Mouse (Mus musculus): Measurements from ENCODE around the gene Mtss1l.
A peak's percentile ranks its signal among the peaks of the same experiment; 100 is the strongest.

Gene Mtss1l

DNA sequence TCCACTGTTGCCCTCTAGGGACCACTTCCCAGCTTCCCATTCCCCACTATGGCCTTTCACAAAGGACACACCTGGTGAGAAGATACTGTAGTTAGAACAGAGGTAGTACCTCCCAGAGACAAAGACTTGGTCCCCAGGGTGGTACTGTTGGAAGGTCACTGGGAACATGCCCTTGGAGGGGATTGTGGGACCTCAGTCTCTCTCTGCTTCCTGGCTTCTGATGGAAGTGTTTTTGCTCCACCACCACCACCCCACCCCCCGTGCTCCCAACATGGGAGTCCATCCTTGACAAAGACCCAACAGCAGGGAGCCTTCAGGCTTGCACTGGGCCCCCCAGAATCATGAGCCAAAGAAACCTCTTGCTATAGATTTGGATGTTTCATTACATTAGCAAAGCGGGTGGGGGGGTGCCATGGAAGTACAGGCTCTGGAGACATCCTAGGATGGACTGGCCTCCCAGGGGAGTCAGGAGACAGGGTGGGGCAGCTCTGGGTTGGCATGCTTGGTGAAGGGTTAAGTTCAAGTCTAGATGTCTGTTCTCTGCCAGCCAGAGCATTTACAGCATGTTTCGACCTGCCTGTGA lies 14.9 kb upstream of the Mtss1l start:
- no peak for DNase-seq (ENCODE audit: low read depth, low spot score)

DNA sequence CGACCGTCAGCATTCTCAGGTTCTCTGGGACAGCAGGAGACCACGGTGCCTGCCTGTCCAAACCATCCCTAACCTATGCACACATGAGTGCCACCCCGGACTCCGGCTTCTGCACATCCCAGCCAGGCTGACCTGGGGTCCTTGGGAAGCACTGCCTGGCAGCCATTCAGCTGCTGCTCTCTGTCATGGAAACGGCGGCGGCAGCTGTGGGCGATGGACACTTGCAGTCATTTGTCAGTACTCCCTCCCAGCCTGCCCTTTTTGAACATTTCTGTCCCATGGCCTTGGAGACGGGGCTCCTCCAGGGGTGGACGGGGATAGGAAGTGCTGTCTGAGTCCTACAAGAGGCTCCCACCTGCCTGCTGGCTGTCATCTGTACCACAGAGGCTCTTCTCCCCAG lies 12.8 kb upstream of the Mtss1l start:
- no peak for DNase-seq (ENCODE audit: low read depth, low spot score)

DNA sequence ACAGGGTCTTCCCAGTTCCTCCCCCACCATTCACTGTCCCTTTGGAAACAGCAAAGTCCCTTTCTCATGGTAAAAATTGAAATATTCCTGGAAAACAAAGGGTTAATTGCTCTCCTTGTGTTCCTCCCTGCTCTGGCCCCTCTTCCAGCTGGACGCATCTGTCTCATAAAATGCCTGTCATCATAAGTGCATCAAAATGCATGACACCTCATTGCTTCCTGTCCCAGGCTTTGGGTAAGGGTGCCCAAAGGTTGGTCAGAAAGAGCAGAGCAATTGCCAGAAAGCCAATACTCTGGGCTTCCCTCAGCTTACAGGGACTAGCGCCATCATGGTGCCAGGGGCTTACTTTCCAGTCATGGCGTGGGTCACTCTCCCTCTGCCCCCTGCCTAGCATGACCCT lies 10.7 kb upstream of the Mtss1l start:
- no peak for DNase-seq (ENCODE audit: low read depth, low spot score)

DNA sequence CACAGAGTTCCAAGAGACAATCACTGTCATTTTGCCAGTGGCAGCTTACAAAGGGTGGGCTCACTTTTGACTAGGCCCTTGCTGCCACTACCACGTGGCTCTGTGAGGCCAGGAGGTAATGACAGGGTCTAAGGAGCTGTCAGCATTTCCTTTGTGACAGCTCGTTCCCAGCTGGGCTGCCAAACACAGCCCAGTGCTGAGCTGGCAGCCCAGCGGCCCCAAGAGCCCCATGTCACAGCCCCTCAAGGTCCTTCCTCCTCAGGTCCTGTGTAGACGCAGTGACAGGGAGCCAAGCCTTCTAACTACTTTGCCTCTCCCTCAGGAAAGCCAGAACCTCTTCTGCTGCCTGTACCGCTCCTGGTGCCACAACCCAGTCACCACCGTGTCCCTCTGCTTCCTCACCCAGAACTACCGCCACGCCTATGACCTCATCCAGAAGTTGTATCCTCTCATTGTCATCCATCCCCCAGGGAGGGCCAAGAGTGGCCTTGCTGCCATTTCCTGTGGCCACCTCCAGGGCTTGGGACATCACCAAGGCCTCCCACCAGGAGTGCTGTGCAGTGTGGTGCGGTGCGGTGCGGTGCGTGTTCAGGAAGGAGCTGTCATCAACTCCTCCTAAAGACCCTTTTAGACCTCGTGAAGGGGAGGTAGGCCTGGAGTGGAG lies 9.9 kb upstream of the Mtss1l start:
- no peak for DNase-seq (ENCODE audit: low read depth, low spot score)

DNA sequence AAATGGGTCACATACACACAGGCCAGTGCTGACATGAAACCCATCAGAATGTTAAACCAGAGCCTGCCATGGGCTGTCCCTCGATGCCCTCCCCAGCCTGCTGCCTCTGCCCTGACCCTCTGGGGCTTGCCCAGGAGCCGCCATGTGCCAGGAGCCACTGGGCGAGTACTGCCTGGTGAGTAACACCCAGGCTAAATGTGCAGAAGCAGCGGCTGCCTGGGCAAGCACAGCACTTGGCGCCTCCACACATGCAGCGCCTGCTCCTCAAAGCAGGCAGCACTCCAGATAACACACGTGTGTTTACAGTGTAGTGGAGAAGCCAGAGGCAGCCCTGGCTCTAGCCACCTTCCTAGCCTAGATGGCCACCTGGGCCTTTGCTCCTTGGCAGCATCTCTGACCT lies 8.2 kb upstream of the Mtss1l start:
- no peak for DNase-seq (ENCODE audit: low read depth, low spot score)

DNA sequence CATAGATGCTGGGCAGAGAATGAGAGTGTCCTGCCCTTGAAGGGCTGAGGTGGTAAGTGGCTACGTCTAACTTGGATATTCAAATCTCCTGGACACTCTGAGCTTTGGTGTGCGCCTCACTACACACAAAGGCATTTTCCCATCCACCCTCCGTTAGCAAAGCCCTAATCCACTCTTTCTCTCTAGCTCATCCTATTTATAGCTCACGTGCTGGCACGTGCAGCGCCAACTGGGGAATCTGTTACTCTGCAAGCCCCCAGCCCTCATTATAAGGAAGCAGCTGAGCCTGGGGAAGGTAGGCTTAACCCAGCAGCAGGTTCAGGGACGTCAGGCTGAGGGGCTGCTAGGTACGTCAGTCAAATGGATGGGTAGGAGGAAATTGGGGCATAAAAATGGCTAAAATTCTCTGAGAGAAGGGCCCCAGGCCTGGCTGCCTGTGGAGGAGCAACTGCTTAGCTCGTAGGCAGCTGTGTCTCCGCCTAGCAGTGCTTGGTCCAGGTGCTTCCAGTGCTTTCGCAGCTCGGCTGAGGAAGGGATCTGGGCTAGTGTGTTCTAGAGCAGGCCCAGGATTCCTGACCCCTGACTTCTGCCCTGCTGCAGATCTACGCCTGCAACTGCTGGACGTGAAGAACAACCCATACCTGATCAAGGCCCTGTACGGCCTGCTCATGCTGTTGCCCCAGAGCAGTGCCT lies 6.3 kb upstream of the Mtss1l start:
- no peak for DNase-seq (ENCODE audit: low read depth, low spot score)

DNA sequence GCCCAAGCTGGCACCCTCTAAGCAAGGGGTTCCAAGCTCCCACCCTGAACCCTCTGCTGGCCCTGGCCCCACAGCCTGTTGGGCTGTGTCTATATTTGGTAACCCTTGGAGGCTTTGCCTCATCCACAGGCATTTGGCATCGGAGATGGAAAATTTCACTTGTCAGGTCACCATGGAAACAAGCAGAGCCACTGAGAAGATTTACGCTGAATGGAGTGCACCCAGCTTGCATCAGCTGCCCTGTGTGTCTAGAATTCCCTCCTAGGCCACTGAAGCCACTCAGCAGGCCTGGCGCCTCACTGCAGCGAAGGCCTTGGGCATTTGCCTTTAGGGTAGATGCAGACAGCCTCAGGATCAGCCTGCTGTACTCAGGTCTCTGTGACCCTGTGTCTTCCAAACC lies 5.2 kb upstream of the Mtss1l start:
- no peak for DNase-seq (ENCODE audit: low read depth, low spot score)

DNA sequence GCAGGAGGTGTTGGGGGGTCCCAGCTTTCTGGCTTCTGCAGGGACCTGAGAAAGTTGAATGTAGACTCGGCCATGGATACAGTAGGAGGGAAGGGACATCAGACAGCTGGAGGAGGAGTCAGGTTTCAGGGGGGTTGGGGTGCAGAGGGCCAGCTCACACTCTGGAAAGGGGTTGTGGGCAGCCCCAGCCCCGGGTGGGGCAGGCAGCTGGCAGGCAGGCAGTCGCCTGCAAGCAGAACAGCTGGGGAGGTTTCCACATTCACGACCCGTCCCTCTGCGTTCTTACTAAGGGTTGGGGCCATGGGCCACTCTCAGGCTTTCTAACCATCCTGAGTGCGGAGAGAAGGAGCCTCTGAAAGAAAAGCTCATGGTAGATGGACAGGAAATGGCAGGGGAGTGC lies 4.1 kb upstream of the Mtss1l start:
- DNase-seq (ENCODE audit: low read depth, low spot score): no peak

DNA sequence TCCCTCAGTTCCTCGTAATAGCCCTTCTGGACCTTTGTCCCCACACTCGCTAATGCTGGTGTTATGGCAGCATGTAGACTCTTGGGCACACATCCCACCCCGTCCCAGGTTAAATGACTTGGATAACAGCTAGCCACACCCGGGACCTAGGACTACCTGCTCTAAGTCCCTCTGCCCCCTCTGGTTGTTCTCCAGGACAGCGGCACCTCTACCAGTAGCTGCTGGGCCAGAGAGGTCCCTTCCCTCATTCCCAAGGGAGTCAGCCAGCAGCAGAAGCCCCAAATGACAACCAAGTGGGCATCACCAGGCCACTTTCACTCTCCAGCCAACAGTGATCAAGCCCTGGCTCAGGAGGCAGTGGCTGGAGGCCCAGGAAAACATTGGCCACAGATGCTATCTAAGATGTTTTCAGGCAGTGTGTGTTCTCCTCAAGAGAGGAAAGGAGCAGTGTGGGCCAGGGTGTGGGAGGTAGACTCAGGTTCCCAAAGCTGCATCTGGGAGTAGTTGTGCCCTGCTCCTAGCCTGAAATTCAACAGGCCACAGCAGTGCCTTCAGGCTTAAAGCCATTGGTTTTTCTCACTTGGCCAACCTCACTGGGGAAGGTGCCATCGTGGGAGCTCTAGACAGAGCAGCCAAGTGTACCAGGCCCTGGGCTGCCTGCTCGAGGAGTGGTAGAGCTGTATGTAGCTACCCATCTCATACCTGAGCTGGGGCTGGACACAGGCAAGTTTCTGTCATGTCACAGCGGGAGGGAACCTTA lies 2.9 kb upstream of the Mtss1l start:
- no peak for DNase-seq (ENCODE audit: low read depth, low spot score)

DNA sequence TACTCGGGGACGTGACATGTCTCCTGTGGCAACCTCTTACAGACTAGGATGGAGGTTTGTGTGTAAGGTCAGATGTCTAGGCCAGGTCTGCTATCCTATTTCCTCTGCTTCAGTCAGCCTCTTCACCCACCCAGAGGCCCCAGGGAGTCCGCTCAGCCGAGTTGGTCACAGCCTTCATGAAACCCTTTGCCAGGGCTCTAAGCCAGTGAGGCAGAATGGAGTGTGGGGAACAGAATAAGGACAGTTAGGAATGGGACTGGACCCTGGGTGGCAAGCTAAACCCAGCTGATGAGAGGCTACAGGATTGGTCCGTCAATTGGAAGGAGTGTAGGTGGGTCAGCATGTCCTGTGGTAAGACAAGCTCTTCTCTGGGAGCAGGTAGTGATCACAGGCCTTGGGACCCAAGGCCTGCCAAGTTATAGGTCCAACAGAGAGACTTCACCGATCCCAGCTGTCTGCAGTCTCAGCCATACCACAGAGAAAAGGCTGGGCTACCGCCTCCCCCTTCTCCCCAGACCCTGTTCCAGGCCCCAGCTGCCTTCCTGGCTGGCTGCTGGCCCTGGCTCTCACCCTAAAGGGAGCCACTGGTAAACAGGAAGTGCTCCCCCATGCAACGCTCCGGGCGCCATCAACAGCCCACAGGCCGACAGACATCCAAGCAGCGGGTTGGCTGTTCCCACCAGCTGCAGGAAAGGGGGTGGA lies 2.2 kb upstream of the Mtss1l start:
- DNase-seq (ENCODE audit: low read depth, low spot score): no peak

DNA sequence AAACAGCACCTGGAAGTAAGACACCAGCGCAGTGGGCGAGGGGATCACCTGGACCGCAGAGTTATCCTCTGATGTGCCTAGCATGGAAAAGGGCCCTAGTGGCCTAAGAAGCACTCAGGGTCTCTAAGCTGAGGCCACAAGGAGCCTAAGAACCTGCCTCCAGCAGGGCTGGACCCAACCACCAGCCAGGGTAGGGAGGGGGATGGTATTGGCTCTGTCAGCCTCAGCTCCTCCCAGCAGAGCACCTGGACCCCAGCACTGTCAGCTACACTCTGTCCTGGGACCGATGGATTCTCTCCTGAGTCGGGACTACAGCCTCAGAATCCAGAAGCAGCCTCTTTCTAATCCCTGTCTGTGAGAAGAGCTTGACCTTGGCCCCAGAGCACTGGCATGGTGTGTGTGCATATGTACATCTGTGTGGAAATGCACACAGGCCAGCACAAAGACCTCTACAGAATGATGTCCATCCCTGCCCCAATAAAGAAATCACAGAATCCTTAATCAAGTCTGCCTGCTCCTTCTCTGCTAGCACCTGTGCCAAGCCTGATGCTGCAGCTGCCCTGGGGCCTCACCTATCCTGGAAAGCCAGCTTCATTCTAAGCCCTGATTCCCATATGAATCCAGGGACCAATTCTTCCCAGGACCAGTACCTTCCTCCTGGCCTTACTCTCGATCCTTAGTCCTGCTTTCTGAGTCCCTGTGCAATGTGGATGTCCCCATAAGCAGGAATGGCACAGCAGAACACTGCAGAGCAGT lies 1.2 kb upstream of the Mtss1l start:
- no peak for DNase-seq (ENCODE audit: low read depth, low spot score)

DNA sequence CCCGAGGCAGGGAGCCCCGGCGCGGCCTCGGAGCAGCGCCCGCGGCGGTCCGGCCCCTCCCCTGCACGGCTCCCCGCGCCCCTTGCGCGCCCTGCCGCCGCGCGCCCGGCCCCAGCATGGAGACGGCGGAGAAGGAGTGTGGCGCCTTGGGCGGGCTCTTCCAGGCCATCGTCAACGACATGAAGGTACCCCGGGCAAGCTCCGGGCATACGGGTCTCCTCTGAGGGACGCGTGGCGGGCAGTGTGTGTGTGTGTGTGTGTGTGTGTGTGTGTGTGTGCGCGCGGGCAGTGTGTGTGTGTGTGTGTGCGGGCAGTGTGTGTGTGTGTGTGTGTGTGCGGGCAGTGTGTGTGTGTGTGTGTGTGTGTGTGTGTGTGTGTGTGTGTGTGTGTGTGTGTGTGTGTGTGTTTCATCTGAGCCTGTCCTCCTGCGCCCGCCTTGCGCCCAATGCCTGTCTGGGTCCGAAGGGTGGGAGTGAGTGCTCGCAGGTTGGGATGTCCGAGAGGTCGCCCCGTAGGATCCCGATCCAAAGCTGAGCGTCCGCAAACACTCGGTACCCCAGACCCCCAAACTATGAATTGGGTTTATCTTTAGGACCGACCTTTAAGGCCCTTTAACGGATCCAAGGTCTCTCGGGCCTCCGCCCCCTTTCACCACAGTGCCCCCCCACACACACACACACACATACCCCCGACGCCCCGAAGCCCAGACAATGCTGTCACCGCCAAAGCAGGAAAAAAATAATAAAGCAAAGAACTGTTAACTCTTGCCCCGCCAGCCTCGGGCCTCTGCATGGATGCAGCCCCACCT lies 534 bp downstream of the Mtss1l start:
- DNase-seq (ENCODE audit: low read depth, low spot score): peak; percentile 29

DNA sequence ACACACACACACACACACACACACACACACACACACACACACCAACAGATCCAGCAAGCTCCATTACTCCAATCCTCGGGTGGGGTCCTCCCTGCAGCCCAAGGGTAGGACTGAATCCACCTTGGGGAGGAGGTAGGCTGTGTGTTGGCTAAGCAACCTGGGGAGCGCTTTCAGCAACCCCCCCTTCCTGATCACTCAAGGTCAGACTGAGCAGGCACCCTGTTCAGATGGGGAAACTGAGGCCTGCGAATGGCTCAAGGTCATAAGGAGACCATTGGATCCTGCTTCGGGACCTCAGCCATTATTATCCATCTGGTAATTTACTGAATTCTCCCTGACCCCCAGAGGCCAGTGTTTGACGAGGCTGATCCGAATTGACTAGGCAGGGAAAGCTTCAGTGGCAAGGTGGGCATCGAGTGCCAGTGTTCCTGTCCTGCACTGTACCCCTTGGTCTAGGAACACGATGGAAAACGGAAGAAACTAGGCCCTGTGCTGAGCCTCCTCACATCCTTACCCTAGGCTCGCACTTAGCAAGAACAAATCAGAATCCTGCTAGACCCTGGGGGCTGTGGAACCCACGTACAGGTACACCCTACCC lies 1.2 kb downstream of the Mtss1l start:
- no peak for DNase-seq (ENCODE audit: low read depth, low spot score)

DNA sequence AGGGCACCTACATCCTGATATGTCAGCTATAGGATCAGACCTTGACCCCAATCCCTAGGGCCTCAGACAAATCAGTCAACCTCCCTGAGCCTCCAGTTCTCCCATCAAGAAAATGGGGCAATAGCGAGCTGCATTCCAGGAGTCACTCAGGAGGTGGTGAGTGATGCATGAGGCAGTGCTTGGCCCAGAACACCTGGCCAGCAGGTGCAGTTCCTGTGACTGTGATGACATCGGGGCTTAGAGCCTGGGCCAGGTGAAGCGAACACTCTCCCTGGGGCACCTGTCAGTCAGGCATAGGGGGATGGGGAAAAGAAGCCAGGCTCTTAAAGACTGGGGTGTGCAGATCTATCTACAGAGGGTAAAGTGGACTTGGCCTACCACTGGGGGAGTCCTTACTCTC lies 3.2 kb downstream of the Mtss1l start:
- no peak for DNase-seq (ENCODE audit: low read depth, low spot score)

DNA sequence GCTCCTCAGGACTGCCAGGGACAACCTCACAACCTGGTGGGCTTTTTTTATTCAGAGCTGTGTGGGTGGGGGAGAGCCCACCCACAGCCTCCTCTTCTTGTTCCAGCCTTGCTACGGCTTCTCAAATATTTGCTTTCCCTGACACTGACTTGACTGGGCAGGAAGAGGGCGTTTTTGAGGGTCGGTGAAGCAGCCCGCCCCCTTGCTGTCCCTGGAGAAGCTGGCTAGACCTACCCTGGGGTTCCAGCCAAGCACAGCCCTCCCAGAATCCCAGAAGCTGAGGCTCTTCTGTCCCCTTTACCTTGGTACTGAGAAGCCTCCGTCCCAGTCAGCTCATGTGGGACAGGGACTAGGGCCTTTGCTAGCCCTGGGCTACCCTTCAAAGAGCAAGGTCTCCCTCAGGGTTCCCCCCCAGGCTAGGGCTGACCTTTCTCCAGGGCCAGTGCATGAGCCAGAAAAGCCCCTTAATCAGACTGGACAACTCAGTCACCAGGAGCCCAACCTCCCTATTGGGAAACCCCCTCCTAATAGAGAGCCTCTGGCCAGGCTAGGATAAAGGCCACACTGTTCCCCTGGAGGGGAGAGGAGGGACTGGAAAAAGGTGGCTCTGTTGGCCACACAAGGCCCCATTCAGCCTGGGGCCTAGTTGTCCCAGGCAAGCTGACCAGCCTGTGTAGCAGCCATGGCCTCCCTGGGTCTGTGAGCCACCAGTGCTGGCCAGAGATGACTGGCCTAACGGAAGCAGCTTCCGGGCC lies 4.0 kb downstream of the Mtss1l start:
- DNase-seq (ENCODE audit: low read depth, low spot score): no peak

DNA sequence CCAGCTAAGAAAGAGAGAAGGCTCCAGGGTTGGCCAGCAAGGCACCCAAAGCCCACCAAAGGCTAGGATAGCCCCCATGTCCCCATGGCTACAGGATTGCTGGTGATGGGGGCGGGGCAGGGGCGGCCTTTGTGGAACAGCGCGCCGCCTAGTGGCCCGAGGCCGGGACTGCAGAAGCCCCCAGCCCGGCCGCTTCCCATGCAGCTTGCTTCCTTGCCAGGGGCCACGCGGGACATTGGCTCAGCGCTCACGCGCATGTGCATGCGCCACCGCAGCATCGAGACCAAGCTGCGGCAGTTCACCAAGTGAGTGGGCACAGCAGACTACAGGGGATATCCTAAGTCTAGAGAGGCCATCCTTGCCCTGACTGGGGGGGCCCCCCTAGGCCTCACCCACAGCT lies 5.6 kb downstream of the Mtss1l start:
- DNase-seq (ENCODE audit: low read depth, low spot score): peak; percentile 59

DNA sequence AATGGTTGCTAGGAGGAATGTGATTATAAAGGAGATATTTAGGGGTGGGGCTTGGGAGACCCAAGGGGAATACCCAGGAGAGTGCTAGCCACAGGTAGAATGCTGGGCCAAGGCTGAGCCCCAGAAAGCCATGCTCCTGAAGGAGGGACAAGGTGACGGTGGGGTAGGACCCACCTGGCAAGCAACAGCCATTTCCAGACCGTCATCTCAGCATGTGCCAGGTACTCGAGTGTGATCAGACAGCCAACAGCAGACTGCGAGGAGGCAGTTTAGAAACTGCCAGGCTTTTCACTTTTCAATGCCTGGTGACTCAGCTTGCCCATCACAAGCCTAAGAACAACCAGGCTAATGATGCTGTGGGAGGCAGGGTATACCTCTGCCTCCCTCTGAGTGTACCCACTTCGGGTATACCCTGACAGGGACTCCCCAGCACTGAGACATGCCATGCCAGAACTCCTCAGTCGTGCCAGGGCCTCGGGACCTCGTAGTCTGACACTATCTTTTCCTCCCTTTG lies 10.1 kb downstream of the Mtss1l start:
- no peak for DNase-seq (ENCODE audit: low read depth, low spot score)

DNA sequence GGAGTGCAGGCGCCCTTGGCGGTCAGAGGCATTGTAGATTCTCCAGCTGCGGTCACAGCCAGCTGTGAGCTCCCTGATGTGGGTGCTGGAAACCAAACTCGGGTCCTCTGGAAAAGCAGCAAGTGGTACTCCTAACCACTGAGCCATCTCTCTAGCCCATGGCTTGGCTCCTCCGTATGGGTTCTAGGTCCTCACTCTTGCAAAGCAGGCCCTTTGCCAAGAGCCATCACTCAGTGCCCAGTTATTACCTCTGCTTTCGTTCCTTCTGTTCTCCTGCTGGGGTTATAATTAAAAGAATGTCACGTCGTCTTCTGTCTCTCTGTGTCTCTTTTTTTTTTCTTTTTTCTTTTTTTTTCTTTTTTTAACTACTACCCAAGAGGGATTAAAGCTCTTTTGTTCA lies 11.8 kb downstream of the Mtss1l start:
- no peak for DNase-seq (ENCODE audit: low read depth, low spot score)

DNA sequence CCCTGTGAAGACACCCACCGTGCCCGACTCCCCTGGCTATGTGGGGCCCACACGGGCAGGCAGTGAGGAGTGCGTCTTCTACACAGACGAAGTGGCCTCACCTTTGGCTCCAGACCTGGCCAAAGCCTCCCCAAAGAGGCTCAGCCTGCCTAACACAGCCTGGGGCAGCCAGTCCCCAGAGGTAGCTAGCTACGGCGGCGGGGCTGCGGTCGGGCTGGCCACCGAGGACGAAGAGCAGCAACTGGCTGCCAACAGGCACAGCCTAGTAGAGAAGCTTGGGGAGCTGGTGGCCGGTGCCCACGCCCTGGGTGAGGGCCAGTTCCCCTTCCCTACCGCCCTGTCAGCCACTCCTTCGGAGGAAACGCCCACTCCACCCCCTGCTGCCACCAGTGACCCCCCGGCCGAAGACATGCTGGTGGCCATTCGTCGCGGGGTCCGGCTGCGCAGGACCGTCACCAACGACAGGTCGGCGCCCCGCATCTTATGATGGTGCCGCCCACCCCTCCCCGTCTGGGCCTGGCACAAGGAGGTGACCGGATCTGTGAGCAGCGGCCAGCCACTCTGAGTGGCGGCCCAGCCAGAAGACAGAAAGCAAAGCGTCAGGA lies 17.4 kb downstream of the Mtss1l start:
- DNase-seq (ENCODE audit: low read depth, low spot score): no peak

Data from CD4-positive, CD25-positive, alpha-beta regulatory T cell, adult 2 months (primary cell).